Mouse (Mus musculus) hindbrain, embryonic 15.5 days (tissue): Measurements from ENCODE around the gene Bex3. TPM values are rescaled to one million over a fixed set of nuclear protein-coding genes. Genes with fewer than 3 reads are reported as not detected.
"Not testable (repeated sequence)": the region's sequence is repeated elsewhere in the genome, so short reads cannot be mapped to it uniquely, and the experiment has no call there.

Experiments used
- ATAC-seq: fragments of 200-750 bp; cut with Nextera tagmentation; 2 replicates; pipeline ENCODE4 v1.8.0; 2017; ENCODE audit warnings: low read depth, moderate number of reproducible peaks, moderate TSS enrichment; ENCODE audit not compliant: low FRiP score
- H3K27ac ChIP-seq: fragments of 300-500 bp; sonication (generic); replicated peaks from 2 replicates; pipeline ENCODE4 v1.5.1; 2015; ENCODE audit warnings: mild to moderate bottlenecking, inconsistent platforms
- H3K27me3 ChIP-seq: fragments of 300-500 bp; sonication (generic); 2 replicates; pipeline ENCODE4 v1.6.1; 2015; ENCODE audit warnings: control low read depth, inconsistent platforms
- H3K36me3 ChIP-seq: fragments of 300-500 bp; sonication (generic); 2 replicates; pipeline ENCODE4 v1.6.1; 2015; ENCODE audit warnings: control low read depth, inconsistent platforms
- H3K4me1 ChIP-seq: fragments of 300-500 bp; sonication (generic); replicated peaks from 2 replicates; pipeline ENCODE4 v1.6.1; 2015; ENCODE audit warnings: control low read depth, inconsistent platforms
- H3K4me2 ChIP-seq: fragments of 300-500 bp; sonication (generic); 2 replicates; pipeline ENCODE4 v1.6.1; 2015; ENCODE audit warnings: moderate library complexity, mild to moderate bottlenecking, inconsistent platforms
- H3K4me3 ChIP-seq: fragments of 300-500 bp; sonication (generic); 2 replicates; pipeline ENCODE4 v1.5.1; 2015; ENCODE audit warnings: mild to moderate bottlenecking, inconsistent platforms
- H3K9ac ChIP-seq: fragments of 300-500 bp; sonication (generic); 2 replicates; pipeline ENCODE4 v1.6.1; 2015; ENCODE audit warnings: inconsistent platforms
- H3K9me3 ChIP-seq: fragments of 300-500 bp; sonication (generic); 2 replicates; pipeline ENCODE4 v1.6.1; 2016; ENCODE audit warnings: control low read depth, inconsistent platforms
- WGBS: fragments of 180-500 bp; shearing (Covaris S2); methylation state at CpG from one replicate; pipeline ENCODE4 v1.1.7; 2015; 5-methylcytosine and 5-hydroxymethylcytosine counted together
- polyA plus RNA-seq: library from polyadenylated mRNA; unstranded; fragments of >200 nt; fragmentation: Nextera tagmentation; extraction: Ambion mirVana; gene quantifications from 2 replicates; pipeline ENCODE4 v1.2.1, GENCODE M21; 2015

Bex3 gene
- polyA plus RNA-seq, result 743 and 769 TPM in 2 replicates

DNA sequence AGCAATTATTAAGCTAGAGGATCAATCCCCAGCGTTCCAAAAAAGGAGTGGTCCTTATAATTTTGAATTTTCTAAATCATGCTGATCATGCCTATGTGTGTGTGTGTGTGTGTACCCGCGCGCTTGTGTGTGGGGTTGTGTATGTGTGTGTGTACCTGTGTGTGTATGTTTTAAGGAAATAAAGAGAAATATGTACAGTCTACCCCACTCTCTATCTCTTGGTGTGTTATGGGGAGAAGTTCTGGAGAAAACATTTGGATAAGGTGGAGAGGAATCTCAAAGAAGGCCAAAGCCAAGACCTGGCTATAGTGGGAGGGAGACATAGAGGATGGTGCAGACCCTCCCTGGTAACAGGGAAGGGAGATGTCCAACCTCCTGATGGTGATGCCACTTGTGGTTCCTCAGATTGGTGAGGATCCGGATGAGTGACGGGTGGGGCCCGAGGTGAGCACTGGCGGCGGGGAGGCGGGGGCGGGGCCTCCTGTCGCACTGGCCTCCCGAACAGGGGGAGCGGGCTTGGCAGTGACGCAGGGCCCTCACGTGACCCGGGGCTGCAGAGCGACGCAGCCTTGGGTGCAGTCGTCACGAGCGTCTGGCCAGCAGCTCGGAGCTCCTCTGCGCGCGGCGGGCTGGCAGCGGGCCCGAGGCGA, at the start of gene Bex3:
Gene Bex3 (plus strand): TSS at position 511 of the 650 bp plus-strand sequence.
- Histone ChIP-seq H3K27ac (peak within 1 kb of the TSS; percentile 75), H3K4me1 (peaks cover 15% of the 10 kb centered on the region), H3K9ac (peak within 1 kb of the TSS; percentile 41), H3K4me2 (peak within 1 kb of the TSS; percentile 57), H3K4me3 (peak within 1 kb of the TSS; percentile 45)
- 67% methylated on average over 5 of the region's 30 CpGs for WGBS
- H3K36me3 ChIP-seq, H3K9me3 ChIP-seq, H3K27me3 ChIP-seq: not testable (repeated sequence)
- ATAC-seq, result peak; percentile 97

DNA sequence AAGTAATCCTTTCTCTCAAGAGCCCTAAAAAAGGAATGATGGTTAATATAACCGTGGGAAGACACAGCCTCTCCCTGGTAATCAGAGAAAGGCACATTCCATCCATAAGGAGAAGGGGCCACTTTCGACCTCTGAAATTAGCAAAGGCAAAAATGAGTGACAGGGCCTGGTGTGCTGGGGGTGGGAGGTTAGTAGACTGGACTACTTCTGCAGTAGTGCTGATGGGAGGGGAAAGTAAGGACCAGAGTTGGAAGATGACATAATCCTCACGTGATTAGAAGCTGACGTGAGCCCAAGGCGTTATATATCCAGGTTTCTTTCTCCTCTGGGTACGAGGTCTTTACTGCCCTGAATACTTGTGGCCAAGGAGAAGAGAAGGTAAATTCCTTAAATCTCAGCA, 46.3 kb upstream of the Bex3 start:
- Histone ChIP-seq H3K4me2 (no peak overlapping the region), H3K27me3 (0 out of 2 replicates have a peak, but pooled peaks cover 5% of the 10 kb centered on the region), H3K9ac (no peak overlapping the region), H3K36me3 (no peaks in the 10 kb centered on the region), H3K4me3 (no peak overlapping the region), H3K4me1 (no peaks in the 10 kb centered on the region), H3K9me3 (no peaks in the 10 kb centered on the region), H3K27ac (no peak overlapping the region)
- 82% methylated on average over 6 of the region's 6 CpGs for WGBS
- ATAC-seq, result no peak

DNA sequence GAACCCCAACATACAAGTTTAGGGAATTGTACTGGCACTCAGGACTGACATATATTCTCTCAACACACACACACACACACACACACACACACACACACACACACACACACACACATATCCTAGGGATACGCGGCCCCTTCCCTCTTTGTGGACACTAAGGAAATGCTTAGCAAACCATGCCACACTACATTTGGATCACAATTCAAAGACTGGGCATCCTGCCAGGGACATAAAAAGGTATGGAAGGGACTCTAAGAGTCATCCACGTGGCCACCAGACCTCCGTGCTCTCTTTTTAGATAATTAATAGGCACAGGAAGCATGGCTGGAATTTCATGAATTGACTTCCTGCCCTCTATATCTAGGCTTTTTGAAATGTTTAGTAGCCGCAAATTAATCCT, 42.3 kb upstream of the Bex3 start:
- no peaks in the 10 kb centered on the region for H3K36me3 ChIP-seq
- no peak overlapping the region for H3K27ac ChIP-seq
- no peaks in the 10 kb centered on the region for H3K9me3 ChIP-seq
- no peaks in the 10 kb centered on the region for H3K4me1 ChIP-seq
- WGBS, result 67% methylated on average over 5 of the region's 5 CpGs
- 0 out of 2 replicates have a peak, but pooled peaks cover 9% of the 10 kb centered on the region for H3K27me3 ChIP-seq
- H3K4me3 ChIP-seq, result no peak overlapping the region
- no peak for ATAC-seq
- H3K4me2 ChIP-seq, result no peak overlapping the region
- no peak overlapping the region for H3K9ac ChIP-seq

DNA sequence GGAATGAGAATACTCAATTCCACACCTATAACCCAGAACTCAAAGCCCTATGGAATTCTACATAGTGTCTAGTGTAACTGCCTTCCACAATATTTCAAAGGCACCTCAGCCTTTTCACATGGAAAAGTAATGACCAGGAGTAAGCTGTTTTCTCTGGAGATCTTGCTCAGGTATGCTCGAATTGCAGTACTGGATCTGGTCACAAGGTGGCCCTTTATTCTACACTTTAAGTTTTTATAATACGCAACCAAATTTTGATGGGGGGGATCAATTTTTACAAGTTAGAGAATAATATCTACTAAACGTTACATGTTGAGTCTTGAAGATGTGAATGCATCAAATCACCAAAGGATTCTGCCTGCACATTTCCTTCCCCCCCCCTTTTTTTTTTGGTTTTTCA, 31.9 kb upstream of the Bex3 start:
- Histone ChIP-seq H3K4me2 (no peak overlapping the region), H3K4me3 (no peak overlapping the region), H3K9me3 (no peaks in the 10 kb centered on the region), H3K27me3 (0 out of 2 replicates have a peak, but pooled peaks cover 3% of the 10 kb centered on the region), H3K36me3 (no peaks in the 10 kb centered on the region), H3K27ac (no peak overlapping the region), H3K9ac (no peak overlapping the region), H3K4me1 (no peaks in the 10 kb centered on the region)
- ATAC-seq, result no peak
- 53% methylated on average over 3 of the region's 3 CpGs for WGBS

DNA sequence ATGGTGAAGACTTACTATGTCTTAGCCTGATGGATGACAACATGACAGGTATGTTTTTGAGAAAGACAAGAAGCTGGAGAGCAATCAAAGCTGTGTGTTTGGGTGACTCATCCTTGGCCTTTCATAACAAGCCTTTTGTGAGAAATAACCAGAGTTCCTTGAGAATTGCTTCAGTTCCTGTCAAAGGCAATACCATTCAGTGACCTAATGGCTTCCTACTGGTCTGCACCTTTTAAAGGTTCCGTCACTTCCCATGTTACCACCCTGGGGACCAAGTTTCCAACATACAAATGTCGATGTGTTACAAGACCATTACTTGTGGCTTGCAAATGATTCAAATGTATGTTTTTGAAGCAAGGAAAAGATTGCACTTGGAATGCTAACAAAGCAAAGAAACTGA, 26.9 kb upstream of the Bex3 start:
- no peak overlapping the region for H3K27ac ChIP-seq
- H3K27me3 ChIP-seq, result no peaks in the 10 kb centered on the region
- H3K4me1 ChIP-seq, result no peaks in the 10 kb centered on the region
- H3K9me3 ChIP-seq, result no peaks in the 10 kb centered on the region
- 85% methylated on average over 2 of the region's 2 CpGs for WGBS
- H3K4me3 ChIP-seq, result no peak overlapping the region
- no peak overlapping the region for H3K9ac ChIP-seq
- no peak for ATAC-seq
- H3K36me3 ChIP-seq, result no peaks in the 10 kb centered on the region
- H3K4me2 ChIP-seq, result no peak overlapping the region

DNA sequence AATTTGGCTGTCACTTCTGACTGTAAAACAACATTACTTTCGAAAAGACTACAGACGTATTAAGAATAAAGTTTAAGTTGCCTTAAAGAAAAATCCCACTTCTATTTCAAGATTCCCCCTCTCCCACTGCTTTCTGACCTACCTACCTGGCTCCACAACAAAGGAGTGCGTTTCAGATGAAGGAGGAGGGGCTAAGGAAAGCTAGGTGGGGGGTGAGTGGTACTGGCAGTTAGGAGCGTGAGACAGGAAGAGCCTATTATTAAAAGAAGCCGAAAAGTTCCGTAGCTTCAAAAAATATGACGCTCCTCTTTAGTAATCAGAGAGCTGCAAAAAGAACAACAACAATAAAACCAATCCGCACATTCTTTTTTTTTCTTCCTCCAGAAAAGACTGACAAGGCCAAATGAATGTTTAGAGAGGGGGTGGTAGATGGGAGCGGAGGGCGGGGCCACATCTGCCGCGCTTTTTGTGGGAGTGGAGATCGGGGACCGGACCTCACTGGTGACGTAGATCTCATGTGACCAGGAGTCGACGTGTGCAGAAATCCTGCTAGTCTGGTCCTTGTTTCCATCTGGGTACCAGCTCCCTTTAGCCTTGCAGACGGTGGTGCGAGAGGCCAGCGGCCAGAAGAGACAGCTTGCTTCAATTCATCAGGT, 25.4 kb upstream of the Bex3 start, which contains the start of gene Tceal9:
Gene Tceal9 (plus strand): TSS at position 506 of the 656 bp plus-strand sequence.
- peak; percentile 97 for ATAC-seq
- 23% methylated on average over 20 of the region's 20 CpGs for WGBS
- H3K27me3 ChIP-seq, result no peaks in the 10 kb centered on the region
- H3K27ac ChIP-seq, result peak within 1 kb of the TSS; percentile 86
- H3K4me1 ChIP-seq, result no peaks in the 10 kb centered on the region
- H3K4me2 ChIP-seq, result peak within 1 kb of the TSS; percentile 53
- no peaks in the 10 kb centered on the region for H3K36me3 ChIP-seq
- peak within 1 kb of the TSS; percentile 62 for H3K9ac ChIP-seq
- peak within 1 kb of the TSS; percentile 59 for H3K4me3 ChIP-seq
- H3K9me3 ChIP-seq, result no peaks in the 10 kb centered on the region

DNA sequence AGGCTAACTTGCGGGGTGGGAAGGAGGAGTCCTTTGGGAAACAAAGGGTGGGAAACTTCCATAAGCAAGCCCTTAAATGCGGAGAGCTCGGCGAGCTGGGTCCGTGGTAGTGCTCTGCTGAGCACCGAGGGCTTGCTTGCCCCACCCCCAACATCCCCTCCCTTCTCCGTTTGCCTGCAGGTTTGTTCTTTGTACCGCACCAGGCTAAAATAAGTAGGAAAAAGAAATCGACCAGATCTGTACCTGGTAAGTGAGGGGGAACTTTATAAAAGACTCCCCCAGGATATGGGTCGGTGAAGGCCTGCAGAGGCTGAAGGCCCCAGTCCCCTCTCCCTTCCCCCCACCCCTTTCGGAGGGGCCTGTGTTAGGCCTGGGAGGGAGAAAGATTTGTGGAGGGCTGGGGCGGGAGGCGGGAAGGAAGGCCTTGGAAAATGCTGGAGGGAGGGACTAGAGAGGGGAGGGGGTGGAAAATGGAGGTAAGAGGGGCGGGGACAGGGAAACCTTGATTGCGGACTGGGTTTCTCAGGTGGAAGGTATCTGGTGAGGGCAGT, 24.5 kb upstream of the Bex3 start:
- no peaks in the 10 kb centered on the region for H3K4me1 ChIP-seq
- peak overlapping the region; percentile 53 for H3K4me2 ChIP-seq
- ATAC-seq, result peak; percentile 82
- H3K9ac ChIP-seq, result peak overlapping the region; percentile 62
- 42% methylated on average over 15 of the region's 15 CpGs for WGBS
- no peaks in the 10 kb centered on the region for H3K9me3 ChIP-seq
- no peaks in the 10 kb centered on the region for H3K27me3 ChIP-seq
- H3K27ac ChIP-seq, result peak overlapping the region; percentile 86
- H3K36me3 ChIP-seq, result no peaks in the 10 kb centered on the region
- peak overlapping the region; percentile 59 for H3K4me3 ChIP-seq

DNA sequence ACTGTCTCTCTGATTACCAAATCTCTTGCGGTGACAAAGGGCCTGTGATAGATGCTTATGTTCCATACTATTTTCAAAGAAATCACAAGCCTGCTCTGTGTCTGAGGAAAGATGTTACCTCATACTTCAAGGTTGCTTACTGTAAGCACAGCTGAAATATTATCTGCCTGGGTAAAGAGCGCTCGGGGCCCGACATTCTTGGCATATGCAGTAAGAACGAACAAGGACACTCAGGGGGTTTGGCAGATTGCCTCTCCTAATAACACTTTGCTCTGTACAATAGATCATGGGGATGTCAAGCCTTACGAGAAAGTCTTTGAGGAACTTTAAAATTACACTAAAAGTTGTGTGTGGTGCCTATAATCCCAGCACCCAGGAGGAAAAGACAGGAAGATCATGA, 21.2 kb upstream of the Bex3 start:
- no peak for ATAC-seq
- Histone ChIP-seq H3K4me3 (no peak overlapping the region), H3K9ac (no peak overlapping the region), H3K4me1 (no peaks in the 10 kb centered on the region), H3K27me3 (no peaks in the 10 kb centered on the region), H3K4me2 (no peak overlapping the region), H3K9me3 (no peaks in the 10 kb centered on the region), H3K36me3 (no peaks in the 10 kb centered on the region), H3K27ac (no peak overlapping the region)
- 75% methylated on average over 6 of the region's 6 CpGs for WGBS

DNA sequence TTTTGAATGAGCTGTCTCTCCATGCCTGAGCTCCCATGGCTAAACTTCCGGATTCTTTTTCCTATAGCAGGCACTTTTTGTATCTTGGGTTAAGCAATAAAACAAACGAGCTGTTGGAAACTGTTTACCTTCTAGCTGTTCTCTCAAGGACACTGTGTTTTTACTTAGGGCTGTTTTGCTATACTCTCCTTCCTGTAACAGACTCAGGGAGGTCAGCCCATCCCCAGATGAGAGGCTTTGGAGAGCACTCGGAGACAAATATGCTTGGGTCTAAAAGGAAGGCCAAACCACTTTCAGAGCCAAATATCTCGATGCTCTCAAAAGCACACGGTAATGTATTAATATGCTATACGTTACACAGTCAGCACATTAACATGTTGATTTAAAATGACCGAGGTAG, 20.4 kb upstream of the Bex3 start:
- no peak for ATAC-seq
- H3K9me3 ChIP-seq, result no peaks in the 10 kb centered on the region
- H3K27ac ChIP-seq, result no peak overlapping the region
- no peaks in the 10 kb centered on the region for H3K4me1 ChIP-seq
- H3K27me3 ChIP-seq, result no peaks in the 10 kb centered on the region
- no peaks in the 10 kb centered on the region for H3K36me3 ChIP-seq
- no peak overlapping the region for H3K4me2 ChIP-seq
- no peak overlapping the region for H3K9ac ChIP-seq
- H3K4me3 ChIP-seq, result no peak overlapping the region
- 77% methylated on average over 7 of the region's 7 CpGs for WGBS

DNA sequence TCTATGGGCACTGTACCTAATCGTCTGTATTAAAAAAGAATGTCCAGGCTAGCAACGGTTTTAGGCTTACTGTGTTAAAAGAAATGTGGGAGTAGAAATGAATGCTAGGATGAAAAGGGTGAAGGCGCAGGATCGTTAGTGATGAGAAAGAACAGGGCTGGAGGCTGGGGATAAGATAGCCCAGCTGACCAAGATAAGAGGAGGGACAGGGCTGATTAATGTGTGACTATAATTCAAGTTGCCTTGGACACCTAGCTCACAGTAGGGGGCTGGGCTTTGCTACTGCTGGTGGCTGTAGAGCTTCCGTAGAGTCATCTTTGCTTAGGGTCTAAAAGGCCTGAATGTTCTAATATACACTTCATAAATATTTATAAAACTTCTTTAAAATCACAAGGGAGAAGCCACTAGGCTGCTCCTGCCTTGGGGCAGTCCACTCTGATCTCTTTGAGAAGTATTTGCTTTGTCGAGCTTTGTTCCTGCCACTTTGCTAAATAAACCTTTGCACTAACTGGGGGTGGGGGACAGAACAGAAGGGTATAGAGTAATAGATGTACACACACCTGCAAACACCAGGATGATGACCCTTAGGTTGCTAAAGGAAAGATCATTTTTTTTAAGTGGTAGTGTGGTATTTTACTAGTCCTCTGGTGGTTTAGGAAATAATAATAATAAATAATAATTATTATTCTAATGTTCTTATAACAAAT, 17.9 kb upstream of the Bex3 start:
- Histone ChIP-seq H3K9me3 (no peaks in the 10 kb centered on the region), H3K4me3 (no peak overlapping the region), H3K9ac (no peak overlapping the region), H3K4me1 (no peaks in the 10 kb centered on the region), H3K36me3 (no peaks in the 10 kb centered on the region), H3K27ac (no peak overlapping the region), H3K4me2 (no peak overlapping the region), H3K27me3 (no peaks in the 10 kb centered on the region)
- WGBS, result 69% methylated on average over 6 of the region's 6 CpGs
- ATAC-seq, result no peak

DNA sequence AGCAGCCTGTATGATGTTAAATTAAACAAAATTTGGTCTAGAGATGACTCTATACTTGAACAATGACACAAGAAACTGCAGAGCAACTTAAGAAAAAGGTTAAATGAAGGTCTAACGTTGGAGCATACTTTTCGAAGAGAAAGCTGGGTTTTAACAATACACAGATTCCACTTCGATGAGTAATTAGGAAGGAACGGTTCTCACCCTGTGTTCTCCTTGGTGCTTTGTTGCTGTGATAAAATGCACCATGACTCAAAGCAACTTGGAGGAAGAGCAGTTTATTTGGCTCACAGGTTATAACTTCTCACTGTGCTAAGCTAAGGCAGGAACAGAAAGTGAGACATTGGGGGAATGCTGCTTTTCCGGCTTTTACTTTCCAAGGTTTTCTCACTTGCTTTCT, 2.3 kb upstream of the Bex3 start:
- no peak overlapping the region for H3K9ac ChIP-seq
- no peak overlapping the region for H3K4me2 ChIP-seq
- no peak overlapping the region for H3K4me3 ChIP-seq
- no peak for ATAC-seq
- H3K4me1 ChIP-seq, result peaks cover 15% of the 10 kb centered on the region
- H3K9me3 ChIP-seq, result no peaks in the 10 kb centered on the region
- H3K27me3 ChIP-seq, result no peaks in the 10 kb centered on the region
- H3K27ac ChIP-seq, result no peak overlapping the region
- 80% methylated on average over 5 of the region's 5 CpGs for WGBS
- no peaks in the 10 kb centered on the region for H3K36me3 ChIP-seq

DNA sequence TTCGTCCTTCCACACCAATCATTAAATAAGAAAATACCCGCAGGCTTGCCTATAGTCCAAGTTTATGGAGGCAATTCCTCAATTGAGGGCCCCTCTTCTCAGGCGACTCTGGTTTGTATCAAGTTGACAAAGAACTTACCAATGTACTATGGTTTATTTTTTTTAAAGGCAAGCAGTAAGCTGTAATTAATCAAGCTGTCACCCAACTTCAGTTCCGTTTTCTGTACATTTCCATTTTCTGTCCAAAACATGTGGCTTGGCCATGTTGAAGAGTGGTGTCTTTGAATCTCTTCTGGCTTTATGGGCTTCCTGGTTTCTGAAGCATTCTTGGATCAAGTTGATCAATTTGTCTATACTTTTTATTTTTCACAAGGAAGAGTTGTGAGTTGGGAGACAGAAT, 1.9 kb upstream of the Bex3 start:
- H3K4me1 ChIP-seq, result peaks cover 15% of the 10 kb centered on the region
- no peak overlapping the region for H3K4me3 ChIP-seq
- H3K9me3 ChIP-seq, result no peaks in the 10 kb centered on the region
- no peak overlapping the region for H3K9ac ChIP-seq
- H3K27ac ChIP-seq, result no peak overlapping the region
- H3K27me3 ChIP-seq, result no peaks in the 10 kb centered on the region
- H3K36me3 ChIP-seq, result no peaks in the 10 kb centered on the region
- no peak overlapping the region for H3K4me2 ChIP-seq
- WGBS, result 82% methylated on average over 4 of the region's 4 CpGs
- ATAC-seq, result no peak
